Mouse (Mus musculus) intestine, embryonic 14.5 days (tissue): ENCODE measurements around the gene Sorl1. TPM values are rescaled to one million over a fixed set of nuclear protein-coding genes. Genes with fewer than 3 reads are reported as not detected.

Experiments used
- ATAC-seq: fragments of 200-750 bp; cut with Nextera tagmentation; replicated peaks from 2 replicates; pipeline ENCODE4 v1.8.0; 2017; ENCODE audit warnings: low read depth, moderate number of reproducible peaks, moderate TSS enrichment, moderate library complexity; ENCODE audit not compliant: low FRiP score, low TSS enrichment
- DNase-seq: peaks from one replicate; pipeline ENCODE4 v3.0.0-alpha.2; 2018; ENCODE audit warnings: low spot score
- H3K27ac ChIP-seq: fragments of 300-500 bp; sonication (generic); 2 replicates; pipeline ENCODE4 v1.5.1; 2014; ENCODE audit warnings: low read depth, mild to moderate bottlenecking, control low read depth
- H3K27me3 ChIP-seq: fragments of 300-500 bp; sonication (generic); replicated peaks from 2 replicates; pipeline ENCODE4 v1.6.1; 2014; ENCODE audit warnings: low read length, control low read depth; ENCODE audit not compliant: control insufficient read depth, insufficient read depth
- H3K36me3 ChIP-seq: fragments of 300-500 bp; sonication (generic); 2 replicates; pipeline ENCODE4 v1.6.1; 2014; ENCODE audit warnings: low read length, control low read depth; ENCODE audit not compliant: control insufficient read depth, insufficient read depth
- H3K4me1 ChIP-seq: fragments of 300-500 bp; sonication (generic); replicated peaks from 2 replicates; pipeline ENCODE4 v1.6.1; 2014; ENCODE audit warnings: low read length, control low read depth, mixed read lengths; ENCODE audit not compliant: control insufficient read depth, insufficient read depth
- H3K4me2 ChIP-seq: fragments of 300-500 bp; sonication (generic); 2 replicates; pipeline ENCODE4 v1.6.1; 2014; ENCODE audit warnings: low read length
- H3K4me3 ChIP-seq: fragments of 300-500 bp; sonication (generic); 2 replicates; pipeline ENCODE4 v1.5.1; 2014; ENCODE audit warnings: low read depth, low read length, control low read depth, mixed read lengths
- H3K9ac ChIP-seq: fragments of 300-500 bp; sonication (generic); 2 replicates; pipeline ENCODE4 v1.6.1; 2014; ENCODE audit warnings: mild to moderate bottlenecking, low read length
- H3K9me3 ChIP-seq: fragments of 300-500 bp; sonication (generic); 2 replicates; pipeline ENCODE4 v1.6.1; 2016; ENCODE audit warnings: low read length, control low read depth; ENCODE audit not compliant: control insufficient read depth
- WGBS: fragments of 180-500 bp; shearing (Covaris S2); extraction: QIAGEN DNeasy Blood & Tissue Kit; methylation state at CpG from one replicate; pipeline ENCODE4 v1.1.7; 2014; 5-methylcytosine and 5-hydroxymethylcytosine counted together
- polyA plus RNA-seq: library from polyadenylated mRNA; unstranded; fragments of >200 nt; fragmentation: Nextera tagmentation; extraction: Ambion mirVana; gene quantifications from 2 replicates; pipeline ENCODE4 v1.2.1, GENCODE M21; 2014

The Sorl1 gene
- polyA plus RNA-seq, 1 experiment from 2014 or later = 12.2 TPM

- ATAC-seq (no peak), DNase-seq (no peak)
- Histone ChIP-seq H3K4me2 (no peak overlapping the region), H3K36me3 (no peaks in the 10 kb centered on the region), H3K4me1 (peaks cover 11% of the 10 kb centered on the region; the same call in 1 of the 2 replicates), H3K27ac (no peak overlapping the region), H3K9me3 (no peaks in the 10 kb centered on the region), H3K4me3 (no peak overlapping the region), H3K27me3 (no peaks in the 10 kb centered on the region), H3K9ac (no peak overlapping the region)
- WGBS = 92% methylated on average over 2 of the region's 2 CpGs
Measured at GRCm38 (mm10) chr9:42092749-42093148, 31.3 kb downstream of the Sorl1 start.

- Histone ChIP-seq H3K4me1 (peaks cover 11% of the 10 kb centered on the region; the same call in 1 of the 2 replicates), H3K36me3 (no peaks in the 10 kb centered on the region), H3K27me3 (no peaks in the 10 kb centered on the region), H3K9me3 (no peaks in the 10 kb centered on the region), H3K4me2 (no peak overlapping the region), H3K27ac (no peak overlapping the region), H3K4me3 (no peak overlapping the region), H3K9ac (no peak overlapping the region)
- 94% methylated on average over 4 of the region's 4 CpGs for WGBS
- no peak for ATAC-seq
- DNase-seq = no peak
Measured at GRCm38 (mm10) chr9:42091561-42091960, 32.5 kb downstream of the Sorl1 start.

GRCm38 (mm10) chr9:42087921-42088320, 36.2 kb downstream of the Sorl1 start:
- Histone ChIP-seq H3K27me3 (no peaks in the 10 kb centered on the region), H3K36me3 (no peaks in the 10 kb centered on the region), H3K4me2 (no peak overlapping the region), H3K27ac (no peak overlapping the region), H3K4me1 (no peaks in the 10 kb centered on the region), H3K9me3 (no peaks in the 10 kb centered on the region), H3K9ac (no peak overlapping the region), H3K4me3 (no peak overlapping the region)
- no peak for ATAC-seq
- no peak for DNase-seq
- WGBS = 81% methylated on average over 4 of the region's 4 CpGs

- 91% methylated on average over 13 of the region's 13 CpGs for WGBS
- Histone ChIP-seq H3K27me3 (no peaks in the 10 kb centered on the region), H3K4me2 (no peak overlapping the region), H3K4me1 (no peaks in the 10 kb centered on the region), H3K9ac (no peak overlapping the region), H3K9me3 (no peaks in the 10 kb centered on the region), H3K27ac (no peak overlapping the region), H3K36me3 (no peaks in the 10 kb centered on the region; the same call in 1 of the 2 replicates), H3K4me3 (no peak overlapping the region)
- no peak for ATAC-seq
- no peak for DNase-seq
Measured at GRCm38 (mm10) chr9:42085970-42086369, 38.1 kb downstream of the Sorl1 start.

- Histone ChIP-seq H3K27me3 (no peaks in the 10 kb centered on the region), H3K4me3 (no peak overlapping the region), H3K4me2 (no peak overlapping the region), H3K9ac (no peak overlapping the region), H3K36me3 (no peaks in the 10 kb centered on the region; the same call in 1 of the 2 replicates), H3K9me3 (no peaks in the 10 kb centered on the region), H3K27ac (no peak overlapping the region), H3K4me1 (no peaks in the 10 kb centered on the region)
- 93% methylated on average over 4 of the region's 4 CpGs for WGBS
- no peak for ATAC-seq
- DNase-seq = no peak
Measured at GRCm38 (mm10) chr9:42083661-42084067, 40.4 kb downstream of the Sorl1 start.

GRCm38 (mm10) chr9:42081681-42082530, 42.2 kb downstream of the Sorl1 start:
- H3K4me3 ChIP-seq = no peak overlapping the region

GRCm38 (mm10) chr9:42080671-42081070, 43.4 kb downstream of the Sorl1 start:
- Histone ChIP-seq H3K27ac (no peak overlapping the region), H3K4me1 (no peaks in the 10 kb centered on the region), H3K9ac (no peak overlapping the region), H3K4me2 (no peak overlapping the region), H3K27me3 (no peaks in the 10 kb centered on the region), H3K36me3 (no peaks in the 10 kb centered on the region; the same call in 1 of the 2 replicates), H3K9me3 (no peaks in the 10 kb centered on the region), H3K4me3 (no peak overlapping the region)
- DNase-seq (no peak), ATAC-seq (no peak)
- 82% methylated on average over 9 of the region's 9 CpGs for WGBS

More at GRCm38 (mm10) chr9:42081681-42082530, 42.2 kb downstream of the Sorl1 start:
- ATAC-seq (no peak), DNase-seq (no peak)
- Histone ChIP-seq H3K27ac (no peak overlapping the region), H3K36me3 (no peaks in the 10 kb centered on the region; the same call in 1 of the 2 replicates), H3K27me3 (no peaks in the 10 kb centered on the region), H3K4me1 (no peaks in the 10 kb centered on the region), H3K9me3 (no peaks in the 10 kb centered on the region), H3K9ac (no peak overlapping the region), H3K4me2 (no peak overlapping the region)
- WGBS = 91% methylated on average over 29 of the region's 29 CpGs

- Histone ChIP-seq H3K9ac (no peak overlapping the region), H3K27ac (no peak overlapping the region), H3K4me2 (no peak overlapping the region), H3K4me1 (no peaks in the 10 kb centered on the region), H3K4me3 (no peak overlapping the region), H3K9me3 (no peaks in the 10 kb centered on the region), H3K36me3 (no peaks in the 10 kb centered on the region; the same call in 1 of the 2 replicates), H3K27me3 (no peaks in the 10 kb centered on the region)
- ATAC-seq (no peak), DNase-seq (no peak)
- WGBS = 64% methylated on average over 16 of the region's 16 CpGs
Measured at GRCm38 (mm10) chr9:42077112-42077845, 46.8 kb downstream of the Sorl1 start.
